Mouse (Mus musculus) midbrain, embryonic 11.5 days (tissue): Measurements from ENCODE around the gene Ubp1. TPM values are rescaled to one million over a fixed set of nuclear protein-coding genes. Genes with fewer than 3 reads are reported as not detected.

ENCODE experiments used
- polyA plus RNA-seq: library from polyadenylated mRNA; unstranded; fragments of >200 nt; fragmentation: Nextera tagmentation; extraction: Ambion mirVana; gene quantifications from 2 replicates; pipeline ENCODE4 v1.2.1, GENCODE M21; 2014

The Ubp1 gene
- polyA plus RNA-seq, 1 experiment from 2014 or later = 45.8 TPM

Other genes with a start within 250 kb of the Ubp1 start
- gene Pdcd6ip, start 222.7 kb upstream of the Ubp1 start, polyA plus RNA-seq = 49.4 and 49.6 TPM in 2 replicates
- 51.4 and 53.2 TPM in 2 replicates for gene Clasp2, start 189.5 kb upstream of the Ubp1 start, polyA plus RNA-seq
- gene Fbxl2, start 115.3 kb downstream of the Ubp1 start, polyA plus RNA-seq = 7.9 and 8.1 TPM in 2 replicates
- 0.19 and 0.30 TPM in 2 replicates for gene Susd5, start 126.2 kb downstream of the Ubp1 start, polyA plus RNA-seq